Mouse (Mus musculus): ENCODE measurements around the gene Il34. TPM values are rescaled to one million over a fixed set of nuclear protein-coding genes. Genes with fewer than 3 reads are reported as not detected.

The Il34 gene
- polyA plus RNA-seq (2015; fragmentation: Nextera tagmentation; extraction: Ambion mirVana), result 4.1 and 4.5 TPM in 2 replicates

GRCm38 (mm10) chr8:110805669-110806068 lies at the start of gene Il34:
TSS of gene Il34 (minus strand) at chr8:110805924.
- peak within 1 kb of the TSS; percentile 21 for H3K4me3 ChIP-seq
- WGBS, result 19% methylated on average over 12 of the region's 12 CpGs
- H3K36me3 ChIP-seq, result peaks cover 18% of the 10 kb centered on the region
- H3K27me3 ChIP-seq, result no peaks in the 10 kb centered on the region
- no peak within 1 kb of the TSS for H3K9ac ChIP-seq
- peaks cover 36% of the 10 kb centered on the region for H3K4me1 ChIP-seq
- peak; percentile 47; the same call in 1 of the 2 replicates for ATAC-seq (ENCODE audit: borderline replicate concordance, extremely low read depth, low FRiP score, low TSS enrichment)
- H3K9me3 ChIP-seq, result no peaks in the 10 kb centered on the region
- H3K27ac ChIP-seq, result peak within 1 kb of the TSS; percentile 70
- H3K4me2 ChIP-seq, result peak within 1 kb of the TSS; percentile 49

- H3K27me3 ChIP-seq, result no peaks in the 10 kb centered on the region
- no peak overlapping the region for H3K27ac ChIP-seq
- no peaks in the 10 kb centered on the region for H3K9me3 ChIP-seq
- peaks cover 56% of the 10 kb centered on the region for H3K36me3 ChIP-seq
- no peak overlapping the region for H3K4me2 ChIP-seq
- 93% methylated on average over 10 of the region's 10 CpGs for WGBS
- H3K9ac ChIP-seq, result no peak overlapping the region
- H3K4me3 ChIP-seq, result no peak overlapping the region
- peaks cover 13% of the 10 kb centered on the region for H3K4me1 ChIP-seq
- no peak for ATAC-seq (ENCODE audit: borderline replicate concordance, extremely low read depth, low FRiP score, low TSS enrichment)
Measured at GRCm38 (mm10) chr8:110851186-110851585, 45.5 kb upstream of the Il34 start.

GRCm38 (mm10) chr8:110847645-110848495 lies 42.1 kb upstream of the Il34 start:
- Histone ChIP-seq H3K36me3 (peaks cover 50% of the 10 kb centered on the region), H3K4me3 (peak overlapping the region; percentile 64), H3K4me1 (peaks cover 28% of the 10 kb centered on the region), H3K27ac (0 out of 2 replicates have a peak overlapping the region, but pooled peaks have one; percentile 84), H3K27me3 (no peaks in the 10 kb centered on the region), H3K4me2 (peak overlapping the region; percentile 73), H3K9me3 (no peaks in the 10 kb centered on the region), H3K9ac (peak overlapping the region; percentile 77)
- ATAC-seq (ENCODE audit: borderline replicate concordance, extremely low read depth, low FRiP score, low TSS enrichment), result no peak
- 45% methylated on average over 14 of the region's 14 CpGs for WGBS

DNA sequence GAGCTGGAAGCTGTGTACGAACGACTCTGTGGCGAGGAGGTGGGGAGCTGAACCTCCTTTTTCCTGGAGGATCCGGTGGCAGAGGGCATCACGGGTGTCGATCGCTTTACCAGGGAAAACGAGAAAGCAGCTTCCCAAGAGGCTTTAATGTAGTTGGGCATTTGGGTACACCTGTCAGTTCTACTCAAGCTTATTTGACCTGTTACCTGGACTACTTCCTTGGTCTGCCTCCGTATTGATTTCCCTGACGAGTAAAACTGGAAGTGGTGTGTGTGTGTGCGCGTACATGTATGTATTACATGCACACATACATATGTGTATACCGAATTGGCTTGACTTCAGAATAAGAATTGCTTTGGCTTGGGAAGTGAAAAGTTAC lies 41.4 kb upstream of the Il34 start:
- Histone ChIP-seq H3K27me3 (no peaks in the 10 kb centered on the region), H3K27ac (peak overlapping the region; percentile 84), H3K4me2 (peak overlapping the region; percentile 73), H3K4me1 (peaks cover 28% of the 10 kb centered on the region), H3K9ac (peak overlapping the region; percentile 77), H3K36me3 (peaks cover 50% of the 10 kb centered on the region), H3K9me3 (no peaks in the 10 kb centered on the region), H3K4me3 (peak overlapping the region; percentile 64)
- peak; percentile 6; the same call in 1 of the 2 replicates for ATAC-seq (ENCODE audit: borderline replicate concordance, extremely low read depth, low FRiP score, low TSS enrichment)
- under 1% methylated on average over 13 of the region's 13 CpGs for WGBS

GRCm38 (mm10) chr8:110846405-110847170 lies 40.9 kb upstream of the Il34 start, which contains the start of the genes Cog4 and Sf3b3:
TSS of gene Cog4 (plus strand) at chr8:110846600.
TSS of gene Sf3b3 (minus strand) at chr8:110846787.
- Histone ChIP-seq H3K9me3 (no peaks in the 10 kb centered on the region), H3K9ac (peak within 1 kb of the TSS; percentile 96), H3K27ac (peak within 1 kb of the TSS; percentile 84), H3K27me3 (no peaks in the 10 kb centered on the region), H3K4me1 (peaks cover 28% of the 10 kb centered on the region), H3K4me3 (peak within 1 kb of the TSS; percentile 64), H3K36me3 (peaks cover 50% of the 10 kb centered on the region), H3K4me2 (peak within 1 kb of the TSS; percentile 73)
- peak; percentile 87 for ATAC-seq (ENCODE audit: borderline replicate concordance, extremely low read depth, low FRiP score, low TSS enrichment)
- under 1% methylated on average over 53 of the region's 53 CpGs for WGBS

- Histone ChIP-seq H3K27ac (peak overlapping the region; percentile 84), H3K4me3 (peak overlapping the region; percentile 64), H3K4me2 (peak overlapping the region; percentile 73), H3K9me3 (no peaks in the 10 kb centered on the region), H3K36me3 (peaks cover 50% of the 10 kb centered on the region), H3K9ac (peak overlapping the region; percentile 96), H3K27me3 (no peaks in the 10 kb centered on the region), H3K4me1 (peaks cover 28% of the 10 kb centered on the region)
- ATAC-seq (ENCODE audit: borderline replicate concordance, extremely low read depth, low FRiP score, low TSS enrichment), result no peak
- WGBS, result 4% methylated on average over 17 of the region's 17 CpGs
Measured at GRCm38 (mm10) chr8:110845821-110846404, 40.2 kb upstream of the Il34 start.

DNA sequence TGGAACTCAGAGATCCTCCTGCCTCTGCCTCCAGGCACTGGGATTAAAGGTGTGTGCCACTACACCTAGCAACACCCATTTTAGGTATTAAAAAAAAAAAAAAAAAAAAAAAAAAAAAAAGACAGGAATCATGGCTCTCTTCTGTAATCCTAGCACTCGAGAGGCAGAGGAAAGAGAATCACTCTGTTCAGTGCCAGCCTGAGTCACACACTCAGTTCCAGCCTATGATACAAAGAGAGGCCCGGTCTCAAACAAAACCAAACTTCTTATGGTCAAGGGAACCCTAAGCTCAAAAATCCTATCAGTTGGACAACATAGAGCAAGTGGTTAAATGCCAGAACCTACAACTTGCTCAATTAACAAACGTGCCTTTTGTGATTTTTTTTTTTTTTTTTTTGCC lies 39.2 kb upstream of the Il34 start:
- peak overlapping the region; percentile 96; the same call in 1 of the 2 replicates for H3K9ac ChIP-seq
- no peaks in the 10 kb centered on the region for H3K9me3 ChIP-seq
- H3K27me3 ChIP-seq, result no peaks in the 10 kb centered on the region
- peak overlapping the region; percentile 73 for H3K4me2 ChIP-seq
- H3K27ac ChIP-seq, result no peak overlapping the region
- H3K4me3 ChIP-seq, result peak overlapping the region; percentile 64
- WGBS, result 74% methylated on average over 3 of the region's 3 CpGs
- H3K4me1 ChIP-seq, result peaks cover 28% of the 10 kb centered on the region
- ATAC-seq (ENCODE audit: borderline replicate concordance, extremely low read depth, low FRiP score, low TSS enrichment), result no peak
- H3K36me3 ChIP-seq, result peaks cover 50% of the 10 kb centered on the region

- no peak overlapping the region for H3K9ac ChIP-seq
- no peak overlapping the region for H3K4me2 ChIP-seq
- H3K9me3 ChIP-seq, result no peaks in the 10 kb centered on the region
- H3K4me1 ChIP-seq, result peaks cover 24% of the 10 kb centered on the region
- peaks cover 64% of the 10 kb centered on the region for H3K36me3 ChIP-seq
- H3K27ac ChIP-seq, result no peak overlapping the region
- no peaks in the 10 kb centered on the region for H3K27me3 ChIP-seq
- no peak for ATAC-seq (ENCODE audit: borderline replicate concordance, extremely low read depth, low FRiP score, low TSS enrichment)
- no peak overlapping the region for H3K4me3 ChIP-seq
- WGBS, result 87% methylated on average over 5 of the region's 5 CpGs
Measured at GRCm38 (mm10) chr8:110843207-110843606, 37.5 kb upstream of the Il34 start.

- Histone ChIP-seq H3K4me2 (no peak overlapping the region), H3K27ac (no peak overlapping the region), H3K27me3 (no peaks in the 10 kb centered on the region), H3K4me3 (no peak overlapping the region), H3K36me3 (peaks cover 75% of the 10 kb centered on the region), H3K9me3 (no peaks in the 10 kb centered on the region), H3K4me1 (peaks cover 14% of the 10 kb centered on the region), H3K9ac (no peak overlapping the region)
- ATAC-seq (ENCODE audit: borderline replicate concordance, extremely low read depth, low FRiP score, low TSS enrichment), result no peak
- WGBS, result 80% methylated on average over 3 of the region's 3 CpGs
Measured at GRCm38 (mm10) chr8:110842012-110842574, 36.4 kb upstream of the Il34 start.

GRCm38 (mm10) chr8:110831956-110832355 lies 26.2 kb upstream of the Il34 start:
- H3K4me2 ChIP-seq, result no peak overlapping the region
- H3K27me3 ChIP-seq, result no peaks in the 10 kb centered on the region
- no peaks in the 10 kb centered on the region for H3K9me3 ChIP-seq
- no peak for ATAC-seq (ENCODE audit: borderline replicate concordance, extremely low read depth, low FRiP score, low TSS enrichment)
- 83% methylated on average over 3 of the region's 3 CpGs for WGBS
- peaks cover 94% of the 10 kb centered on the region for H3K36me3 ChIP-seq
- no peaks in the 10 kb centered on the region for H3K4me1 ChIP-seq
- H3K4me3 ChIP-seq, result no peak overlapping the region
- H3K9ac ChIP-seq, result no peak overlapping the region
- no peak overlapping the region for H3K27ac ChIP-seq

DNA sequence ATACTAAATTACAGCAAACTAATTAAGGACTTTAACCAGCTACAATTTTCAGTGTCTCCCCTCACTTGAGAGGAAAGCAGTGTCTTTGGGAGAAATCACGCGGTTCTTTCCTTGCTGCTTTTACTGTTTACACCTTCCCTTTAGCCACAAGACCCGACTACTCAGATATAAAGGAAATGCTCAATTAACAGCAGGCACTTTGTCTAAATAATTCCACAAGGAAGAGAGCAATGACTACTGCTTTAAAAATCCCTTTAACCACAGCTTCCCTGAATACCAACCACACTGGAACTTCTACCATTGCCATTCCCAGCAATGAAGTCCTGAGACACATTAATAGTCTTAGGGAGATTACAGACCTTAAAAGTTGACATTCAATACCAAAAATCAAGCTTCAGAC lies 22.8 kb upstream of the Il34 start:
- no peak overlapping the region for H3K4me3 ChIP-seq
- 72% methylated on average over 3 of the region's 3 CpGs for WGBS
- no peaks in the 10 kb centered on the region for H3K9me3 ChIP-seq
- H3K36me3 ChIP-seq, result peaks cover 95% of the 10 kb centered on the region
- no peak overlapping the region for H3K27ac ChIP-seq
- no peak for ATAC-seq (ENCODE audit: borderline replicate concordance, extremely low read depth, low FRiP score, low TSS enrichment)
- no peaks in the 10 kb centered on the region for H3K27me3 ChIP-seq
- no peak overlapping the region for H3K4me2 ChIP-seq
- H3K4me1 ChIP-seq, result no peaks in the 10 kb centered on the region
- H3K9ac ChIP-seq, result no peak overlapping the region
